Mouse (Mus musculus): Measurements from ENCODE around the gene Gm14180. TPM values are rescaled to one million over a fixed set of nuclear protein-coding genes. Genes with fewer than 3 reads are reported as not detected.

Gm14180 gene
- polyA plus RNA-seq, 1 experiment from 2014 or later = not detected

Other genes starting within 250 kb of the Gm14180 start
- not detected in 2 replicates for gene Krt23, start 241.2 kb downstream of the Gm14180 start, polyA plus RNA-seq (2016; fragmentation: Nextera tagmentation; extraction: Ambion mirVana)
- gene Krt39, start 213.0 kb downstream of the Gm14180 start, polyA plus RNA-seq (2016; fragmentation: Nextera tagmentation; extraction: Ambion mirVana) = not detected in 2 replicates
- not detected in 2 replicates for gene Krt40, start 191.1 kb downstream of the Gm14180 start, polyA plus RNA-seq (2016; fragmentation: Nextera tagmentation; extraction: Ambion mirVana)
- not detected in 2 replicates for gene Krtap3-3, start 183.4 kb downstream of the Gm14180 start, polyA plus RNA-seq (2016; fragmentation: Nextera tagmentation; extraction: Ambion mirVana)
- not detected in 2 replicates for gene Krtap3-2, start 177.4 kb downstream of the Gm14180 start, polyA plus RNA-seq (2016; fragmentation: Nextera tagmentation; extraction: Ambion mirVana)
- not detected in 2 replicates for gene Gm11939, start 174.8 kb downstream of the Gm14180 start, polyA plus RNA-seq (2016; fragmentation: Nextera tagmentation; extraction: Ambion mirVana)
- gene Krtap3-1, start 167.7 kb downstream of the Gm14180 start, polyA plus RNA-seq (2016; fragmentation: Nextera tagmentation; extraction: Ambion mirVana) = not detected in 2 replicates
- gene Krtap1-5, start 153.3 kb downstream of the Gm14180 start, polyA plus RNA-seq (2016; fragmentation: Nextera tagmentation; extraction: Ambion mirVana) = not detected in 2 replicates
- not detected in 2 replicates for gene Krtap1-4, start 150.6 kb downstream of the Gm14180 start, polyA plus RNA-seq (2016; fragmentation: Nextera tagmentation; extraction: Ambion mirVana)
- gene Krtap1-3, start 143.0 kb downstream of the Gm14180 start, polyA plus RNA-seq (2016; fragmentation: Nextera tagmentation; extraction: Ambion mirVana) = not detected in 2 replicates
- not detected in 2 replicates for gene Krtap9-3, start 136.2 kb downstream of the Gm14180 start, polyA plus RNA-seq (2016; fragmentation: Nextera tagmentation; extraction: Ambion mirVana)
- not detected in 2 replicates for gene Gm11938, start 131.0 kb downstream of the Gm14180 start, polyA plus RNA-seq (2016; fragmentation: Nextera tagmentation; extraction: Ambion mirVana)
- not detected in 2 replicates for gene Gm11937, start 124.1 kb downstream of the Gm14180 start, polyA plus RNA-seq (2016; fragmentation: Nextera tagmentation; extraction: Ambion mirVana)
- gene Krtap2-4, start 119.4 kb downstream of the Gm14180 start, polyA plus RNA-seq (2016; fragmentation: Nextera tagmentation; extraction: Ambion mirVana) = not detected in 2 replicates
- gene Gm11562, start 113.9 kb downstream of the Gm14180 start, polyA plus RNA-seq (2016; fragmentation: Nextera tagmentation; extraction: Ambion mirVana) = not detected in 2 replicates
- gene Krtap4-1, start 106.1 kb downstream of the Gm14180 start, polyA plus RNA-seq (2016; fragmentation: Nextera tagmentation; extraction: Ambion mirVana) = not detected in 2 replicates
- not detected in 2 replicates for gene Krtap4-2, start 99.2 kb downstream of the Gm14180 start, polyA plus RNA-seq (2016; fragmentation: Nextera tagmentation; extraction: Ambion mirVana)
- not detected in 2 replicates for gene Krtap4-7, start 90.2 kb downstream of the Gm14180 start, polyA plus RNA-seq (2016; fragmentation: Nextera tagmentation; extraction: Ambion mirVana)
- not detected in 2 replicates for gene Gm11555, start 84.1 kb downstream of the Gm14180 start, polyA plus RNA-seq (2016; fragmentation: Nextera tagmentation; extraction: Ambion mirVana)
- not detected in 2 replicates for gene Gm11563, start 75.3 kb downstream of the Gm14180 start, polyA plus RNA-seq (2016; fragmentation: Nextera tagmentation; extraction: Ambion mirVana)
- not detected in 2 replicates for gene Krtap4-6, start 68.3 kb downstream of the Gm14180 start, polyA plus RNA-seq (2016; fragmentation: Nextera tagmentation; extraction: Ambion mirVana)
- gene Gm14190, start 43.5 kb downstream of the Gm14180 start, polyA plus RNA-seq (2016; fragmentation: Nextera tagmentation; extraction: Ambion mirVana) = not detected in 2 replicates
- gene Gm11595, start 38.6 kb upstream of the Gm14180 start, polyA plus RNA-seq (2016; fragmentation: Nextera tagmentation; extraction: Ambion mirVana) = not detected in 2 replicates
- gene Krtap4-8, start 46.4 kb upstream of the Gm14180 start, polyA plus RNA-seq (2016; fragmentation: Nextera tagmentation; extraction: Ambion mirVana) = not detected in 2 replicates
- gene Krtap4-9, start 50.9 kb upstream of the Gm14180 start, polyA plus RNA-seq (2016; fragmentation: Nextera tagmentation; extraction: Ambion mirVana) = not detected in 2 replicates
- not detected in 2 replicates for gene Gm11596, start 59.2 kb upstream of the Gm14180 start, polyA plus RNA-seq (2016; fragmentation: Nextera tagmentation; extraction: Ambion mirVana)
- gene Gm11569, start 64.6 kb upstream of the Gm14180 start, polyA plus RNA-seq (2016; fragmentation: Nextera tagmentation; extraction: Ambion mirVana) = not detected in 2 replicates
- not detected in 2 replicates for gene Gm11554, start 70.2 kb upstream of the Gm14180 start, polyA plus RNA-seq (2016; fragmentation: Nextera tagmentation; extraction: Ambion mirVana)
- gene Krtap4-13, start 75.6 kb upstream of the Gm14180 start, polyA plus RNA-seq (2016; fragmentation: Nextera tagmentation; extraction: Ambion mirVana) = not detected in 2 replicates
- gene Gm11564, start 81.4 kb upstream of the Gm14180 start, polyA plus RNA-seq (2016; fragmentation: Nextera tagmentation; extraction: Ambion mirVana) = not detected in 2 replicates
- gene 2300003K06Rik, start 103.8 kb upstream of the Gm14180 start, polyA plus RNA-seq (2016; fragmentation: Nextera tagmentation; extraction: Ambion mirVana) = not detected in 2 replicates
- gene Krtap4-16, start 117.3 kb upstream of the Gm14180 start, polyA plus RNA-seq (2016; fragmentation: Nextera tagmentation; extraction: Ambion mirVana) = not detected in 2 replicates
- gene Gm11568, start 123.6 kb upstream of the Gm14180 start, polyA plus RNA-seq (2016; fragmentation: Nextera tagmentation; extraction: Ambion mirVana) = not detected in 2 replicates
- not detected in 2 replicates for gene Gm11559, start 130.2 kb upstream of the Gm14180 start, polyA plus RNA-seq (2016; fragmentation: Nextera tagmentation; extraction: Ambion mirVana)
- not detected in 2 replicates for gene Krtap9-1, start 139.1 kb upstream of the Gm14180 start, polyA plus RNA-seq (2016; fragmentation: Nextera tagmentation; extraction: Ambion mirVana)
- gene Gm11567, start 144.9 kb upstream of the Gm14180 start, polyA plus RNA-seq (2016; fragmentation: Nextera tagmentation; extraction: Ambion mirVana) = not detected in 2 replicates
- not detected in 2 replicates for gene Krtap31-1, start 173.6 kb upstream of the Gm14180 start, polyA plus RNA-seq (2016; fragmentation: Nextera tagmentation; extraction: Ambion mirVana)
- not detected in 2 replicates for gene Gm11565, start 180.5 kb upstream of the Gm14180 start, polyA plus RNA-seq (2016; fragmentation: Nextera tagmentation; extraction: Ambion mirVana)
- gene Krtap31-2, start 202.0 kb upstream of the Gm14180 start, polyA plus RNA-seq (2016; fragmentation: Nextera tagmentation; extraction: Ambion mirVana) = not detected in 2 replicates
- gene Krtap9-5, start 214.2 kb upstream of the Gm14180 start, polyA plus RNA-seq (2016; fragmentation: Nextera tagmentation; extraction: Ambion mirVana) = not detected in 2 replicates
- not detected in 2 replicates for gene Krtap29-1, start 244.8 kb upstream of the Gm14180 start, polyA plus RNA-seq (2016; fragmentation: Nextera tagmentation; extraction: Ambion mirVana)